Mouse (Mus musculus) spleen, adult 12 weeks (tissue): ENCODE results near the gene Eif4g1.

Experiments
- DNase-seq: peaks from one replicate; pipeline ENCODE4 v3.0.0; 2022; ENCODE audit warnings: low spot score

The Eif4g1 gene

GRCm38 (mm10) chr16:20706407-20707055 lies 38.4 kb downstream of the Eif4g1 start:
- no peak for DNase-seq

- DNase-seq, result no peak
Measured at GRCm38 (mm10) chr16:20708220-20708938, 40.3 kb downstream of the Eif4g1 start.

GRCm38 (mm10) chr16:20708939-20709734 lies 41.0 kb downstream of the Eif4g1 start:
- no peak for DNase-seq

GRCm38 (mm10) chr16:20710370-20710769 lies 42.3 kb downstream of the Eif4g1 start:
- DNase-seq, result no peak

GRCm38 (mm10) chr16:20710810-20711209 lies 42.7 kb downstream of the Eif4g1 start:
- DNase-seq, result no peak

GRCm38 (mm10) chr16:20712190-20712589 lies 44.1 kb downstream of the Eif4g1 start:
- DNase-seq, result no peak

- no peak for DNase-seq
Measured at GRCm38 (mm10) chr16:20712889-20713288, 44.8 kb downstream of the Eif4g1 start.

GRCm38 (mm10) chr16:20714307-20715080 lies 46.4 kb downstream of the Eif4g1 start:
- no peak for DNase-seq

- no peak for DNase-seq
Measured at GRCm38 (mm10) chr16:20715161-20715560, 47.0 kb downstream of the Eif4g1 start.

GRCm38 (mm10) chr16:20715566-20715965 lies 47.5 kb downstream of the Eif4g1 start:
- DNase-seq, result no peak

- DNase-seq, result peak; percentile 73
Measured at GRCm38 (mm10) chr16:20715976-20716840, 48.1 kb downstream of the Eif4g1 start.

- DNase-seq, result no peak
Measured at GRCm38 (mm10) chr16:20716841-20717180, 48.7 kb downstream of the Eif4g1 start.

GRCm38 (mm10) chr16:20717181-20717977 lies 49.3 kb downstream of the Eif4g1 start, which contains the start of the genes Polr2h and Clcn2:
Gene Polr2h, plus strand, starts transcription at chr16:20717665.
Gene Clcn2, minus strand, starts transcription at chr16:20717746.
- DNase-seq, result peak; percentile 93

GRCm38 (mm10) chr16:20717978-20718670 lies 50.0 kb downstream of the Eif4g1 start:
- DNase-seq, result no peak

GRCm38 (mm10) chr16:20721808-20722207 lies 53.7 kb downstream of the Eif4g1 start:
- no peak for DNase-seq

GRCm38 (mm10) chr16:20722736-20723135 lies 54.6 kb downstream of the Eif4g1 start:
- no peak for DNase-seq

GRCm38 (mm10) chr16:20723247-20723646 lies 55.1 kb downstream of the Eif4g1 start:
- DNase-seq, result no peak

GRCm38 (mm10) chr16:20724338-20724748 lies 56.2 kb downstream of the Eif4g1 start:
- no peak for DNase-seq

- DNase-seq, result no peak
Measured at GRCm38 (mm10) chr16:20725321-20725720, 57.2 kb downstream of the Eif4g1 start.

- no peak for DNase-seq
Measured at GRCm38 (mm10) chr16:20725750-20726149, 57.6 kb downstream of the Eif4g1 start.
